Mouse (Mus musculus) layer of hippocampus, adult 18-20 months (tissue): ENCODE data around the gene Cfap73. TPM values are rescaled to one million over a fixed set of nuclear protein-coding genes. Genes with fewer than 3 reads are reported as not detected.
A peak's percentile ranks its signal among the peaks of the same experiment; 100 is the strongest.

ENCODE experiments used
- DNase-seq, 2 experiments: peaks; one replicate each; pipeline ENCODE4 v3.0.0; 2022; ENCODE audit warnings: low spot score in 2 of 2
- total RNA-seq, 2 experiments: library from RNA; stranded (reverse); gene quantifications; 2 replicates each; pipeline ENCODE4 v1.2.3; 2021

The Cfap73 gene
- total RNA-seq, 2 experiments from 2014 or later: 0.61 to 0.82 TPM

DNA sequence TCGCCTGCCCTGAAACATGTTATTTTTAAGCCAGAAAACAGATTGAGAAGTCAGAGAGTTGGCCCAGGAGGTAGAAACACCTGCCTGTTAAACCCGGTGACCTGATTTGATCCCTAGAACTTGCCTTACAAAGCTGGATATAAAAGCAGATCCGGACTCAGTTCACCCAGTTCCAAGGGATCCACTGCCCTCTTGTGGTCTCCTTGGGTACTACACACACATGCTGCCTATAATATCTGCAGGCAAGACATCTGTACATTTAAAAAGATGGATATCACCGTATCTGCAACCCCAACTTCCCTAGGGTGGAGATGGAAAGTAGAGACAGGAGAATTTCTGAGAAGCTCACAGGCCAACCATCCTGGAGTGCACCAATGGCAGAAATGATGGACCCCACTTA, 18.1 kb downstream of the Cfap73 start:
- DNase-seq: no peak

DNA sequence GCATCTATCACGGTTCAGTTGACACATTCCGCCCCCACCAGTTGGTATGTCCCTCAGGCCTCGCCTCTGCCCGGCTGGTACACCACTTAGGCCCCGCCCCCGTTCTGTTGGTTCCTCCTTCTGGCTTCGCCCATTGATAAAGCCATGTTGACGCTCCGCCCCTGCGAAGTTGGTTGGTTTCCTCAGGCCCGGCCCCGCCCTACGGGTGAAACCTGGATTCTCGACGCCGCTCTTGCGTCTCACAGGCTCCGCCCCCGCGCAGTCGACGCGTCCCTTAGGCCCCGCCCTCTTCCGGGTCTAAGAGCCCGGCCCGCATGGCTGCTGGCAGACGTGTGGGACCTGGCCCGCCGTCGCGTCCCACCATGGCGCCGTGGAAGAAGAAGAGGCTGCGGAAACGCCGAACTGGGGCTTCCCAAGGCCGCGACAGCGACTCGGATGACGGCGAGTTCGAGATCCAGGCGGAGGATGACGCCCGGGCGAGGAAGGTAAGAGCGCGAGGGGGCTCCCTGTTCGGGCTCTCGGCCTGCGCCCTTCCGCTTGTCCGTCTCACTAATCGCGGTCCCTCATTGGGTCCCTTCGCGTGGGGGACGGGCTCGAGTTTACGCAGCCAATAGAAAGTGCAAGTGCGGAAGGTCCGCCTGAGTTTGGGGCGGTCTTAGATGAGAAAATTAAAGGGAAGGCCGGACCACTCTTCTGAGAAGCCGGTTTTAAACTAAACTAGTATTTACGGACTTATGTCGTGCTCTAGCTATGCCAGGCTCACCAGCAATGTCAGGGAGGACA, 21.0 kb downstream of the Cfap73 start:
- DNase-seq: peak; percentile 100

DNA sequence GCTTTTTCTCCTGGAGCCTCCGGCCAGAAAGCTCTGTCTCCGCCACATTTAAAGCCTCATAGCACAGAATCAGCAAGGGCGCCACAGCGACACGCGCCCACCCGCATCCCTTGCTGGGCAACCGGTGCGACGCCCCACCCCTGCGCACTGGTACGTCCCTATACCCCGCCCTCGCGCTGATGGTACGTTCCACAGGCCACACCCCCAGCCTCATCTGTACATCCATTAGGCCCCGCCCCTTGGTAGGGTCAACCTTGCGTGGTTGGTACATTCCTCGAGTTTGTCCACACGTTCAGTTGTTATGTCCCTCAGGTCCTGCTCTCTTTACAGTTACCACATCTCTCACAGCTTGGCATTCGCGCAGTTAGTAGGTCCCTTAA, 21.6 kb downstream of the Cfap73 start, which contains the start of the genes Rita1 and Ddx54:
Gene Rita1 (minus strand): TSS at position 148 of the 380 bp plus-strand sequence.
Gene Ddx54 (plus strand): TSS at position 298 of the 380 bp plus-strand sequence.
- peak; percentile 98 to 100 for DNase-seq

DNA sequence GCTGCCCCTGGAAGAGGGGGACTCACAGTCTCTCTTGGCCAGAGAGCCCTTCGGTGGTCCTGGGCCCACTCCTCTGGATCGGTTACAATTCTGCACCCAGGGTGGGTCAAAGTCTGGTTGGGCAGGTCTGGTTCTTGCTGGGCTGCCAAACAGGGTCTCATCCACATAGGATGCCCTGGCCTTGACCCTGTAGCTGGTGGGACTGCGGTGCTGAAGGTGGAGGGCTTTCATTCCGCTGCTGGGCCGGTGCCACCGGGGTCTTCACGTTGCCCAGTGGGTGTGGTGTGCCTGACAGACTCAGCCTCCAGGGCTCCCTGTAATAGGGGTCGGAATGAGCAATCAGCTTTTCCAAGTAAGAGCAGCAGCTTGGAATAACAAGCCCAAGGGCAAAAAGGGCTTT, 22.6 kb downstream of the Cfap73 start:
- DNase-seq: no peak

DNA sequence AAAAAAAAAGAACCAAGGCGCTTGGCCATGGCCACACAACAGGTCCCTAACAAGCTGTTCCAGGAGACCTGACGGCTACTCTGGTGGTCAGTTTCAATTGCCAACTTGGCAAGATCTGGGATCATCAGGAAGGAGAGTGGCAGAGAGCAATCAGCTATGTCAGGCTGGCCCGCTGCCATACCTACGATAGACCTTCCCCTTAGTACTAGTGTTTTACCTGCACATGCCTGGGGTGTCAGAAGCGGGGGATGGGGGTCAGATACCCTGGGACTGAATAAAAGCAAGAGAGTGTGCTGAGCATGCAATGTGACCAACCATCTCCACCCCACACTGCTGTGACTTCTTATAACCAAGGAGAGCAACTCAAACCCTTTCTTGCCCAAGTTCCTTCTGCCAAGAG, 23.1 kb downstream of the Cfap73 start:
- no peak for DNase-seq

DNA sequence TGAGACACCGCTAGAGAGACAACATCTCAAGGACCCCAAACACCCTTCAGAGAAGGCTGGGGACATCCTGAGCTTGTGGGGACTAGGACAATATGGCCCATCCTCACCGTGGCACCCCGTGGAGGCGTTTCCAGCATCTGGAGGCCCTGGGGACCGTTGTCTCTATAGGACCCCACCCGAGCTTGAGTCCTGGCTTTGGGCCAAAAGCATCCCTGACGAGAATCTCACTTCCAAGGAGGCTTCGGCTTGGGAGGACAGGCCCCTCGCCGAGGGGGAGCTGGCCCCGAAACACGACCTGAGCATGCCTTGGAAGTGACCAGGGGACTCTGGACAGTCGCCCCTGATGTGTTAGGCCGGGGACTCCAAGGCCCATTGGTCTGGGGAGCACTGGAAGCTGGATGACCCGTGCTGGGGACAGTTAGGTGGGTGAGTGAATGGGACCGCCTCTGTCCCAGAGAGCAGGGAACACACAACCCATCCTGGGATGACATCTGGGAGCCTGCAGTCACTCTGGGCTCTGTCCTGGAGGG, 24.7 kb downstream of the Cfap73 start:
- DNase-seq: no peak

DNA sequence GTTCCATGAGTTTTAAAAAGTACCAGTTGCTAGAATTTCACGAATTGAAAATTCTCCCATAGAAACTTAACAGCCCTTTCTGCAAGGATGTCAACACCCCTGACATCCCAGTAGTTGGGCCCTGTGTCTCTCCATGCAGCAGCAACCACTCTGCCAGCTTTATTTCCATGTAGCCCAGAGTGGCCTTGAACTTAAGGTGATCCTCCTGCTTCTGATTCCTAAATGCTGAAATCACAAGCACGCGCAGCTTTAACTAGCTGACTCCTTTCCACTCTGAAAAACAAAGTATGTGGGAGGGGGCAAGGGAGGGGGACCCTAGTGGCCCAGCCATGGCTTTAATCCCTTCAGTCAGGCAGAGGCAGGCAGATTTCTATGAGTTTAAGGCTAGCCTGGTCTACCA, 26.7 kb downstream of the Cfap73 start:
- DNase-seq: no peak

DNA sequence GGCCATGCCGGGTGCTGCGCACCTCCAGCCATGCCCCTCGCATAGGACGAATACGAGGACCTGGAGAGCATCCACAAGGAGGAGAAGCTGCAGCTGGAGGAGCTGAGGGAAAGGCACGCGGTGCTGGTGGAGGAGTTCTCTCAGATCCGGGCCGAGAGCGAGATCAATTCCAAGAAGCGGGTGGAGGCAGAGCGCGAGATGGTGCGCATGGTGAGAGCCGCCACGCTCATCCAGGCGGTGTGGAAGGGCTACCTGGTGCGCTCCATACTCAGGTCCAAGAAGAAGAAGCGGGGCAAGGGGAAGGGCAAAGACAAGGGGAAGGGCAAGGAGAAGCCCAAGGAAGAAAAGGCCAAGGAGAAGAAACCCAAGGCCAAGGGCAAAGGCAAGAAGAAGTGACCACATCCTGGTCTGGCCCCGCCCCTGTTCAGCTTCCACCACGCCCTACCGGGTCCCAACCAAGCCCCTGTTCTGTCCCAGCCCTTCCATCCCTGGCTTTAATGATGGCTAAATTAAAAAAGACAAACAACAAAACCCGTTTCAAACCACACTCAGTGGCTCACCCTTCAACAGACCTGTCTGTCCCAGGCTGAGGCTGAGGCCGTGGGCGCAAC, 27.3 kb downstream of the Cfap73 start:
- DNase-seq: no peak

DNA sequence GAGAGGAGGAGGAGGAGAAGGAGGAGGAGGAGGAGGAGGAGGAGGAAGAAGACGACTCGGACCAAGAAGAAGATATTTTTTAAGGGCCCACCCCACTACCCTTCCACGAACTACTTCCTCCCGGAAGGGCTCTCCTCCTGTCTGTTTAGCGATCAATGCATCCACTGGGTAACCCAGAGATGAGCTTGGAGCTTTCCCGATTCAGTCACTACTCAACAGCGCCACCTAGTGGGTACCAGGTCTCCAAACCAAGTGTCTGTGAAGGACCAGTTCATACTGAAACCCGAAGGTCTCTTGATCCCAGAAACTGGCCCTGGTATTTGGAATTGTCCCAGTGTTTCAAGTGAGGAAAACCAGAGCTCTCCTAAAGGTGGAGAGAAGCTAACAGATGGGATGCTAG, 28.3 kb downstream of the Cfap73 start:
- DNase-seq: peak; percentile 84 to 95

DNA sequence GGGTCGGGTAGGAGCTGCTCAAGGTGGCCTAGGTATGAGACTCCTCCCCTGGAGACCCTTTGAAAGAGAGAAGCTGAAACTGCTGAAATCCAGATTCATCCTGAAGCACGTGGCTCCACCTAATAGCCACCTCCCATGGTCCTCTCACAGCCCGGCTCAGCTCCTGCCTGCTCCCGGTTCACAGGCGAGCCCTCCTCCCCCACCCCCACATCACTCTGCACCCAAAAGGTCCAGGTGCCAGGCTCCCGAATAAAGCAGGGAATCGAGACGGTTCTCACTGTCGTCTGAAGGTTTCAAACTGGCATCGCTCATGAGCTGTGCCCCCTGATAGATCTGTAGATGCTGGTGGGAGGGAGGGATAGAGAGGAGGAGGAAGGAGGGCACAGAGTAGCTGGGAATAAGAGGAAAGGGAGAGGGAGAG, 28.8 kb downstream of the Cfap73 start:
- no peak for DNase-seq

DNA sequence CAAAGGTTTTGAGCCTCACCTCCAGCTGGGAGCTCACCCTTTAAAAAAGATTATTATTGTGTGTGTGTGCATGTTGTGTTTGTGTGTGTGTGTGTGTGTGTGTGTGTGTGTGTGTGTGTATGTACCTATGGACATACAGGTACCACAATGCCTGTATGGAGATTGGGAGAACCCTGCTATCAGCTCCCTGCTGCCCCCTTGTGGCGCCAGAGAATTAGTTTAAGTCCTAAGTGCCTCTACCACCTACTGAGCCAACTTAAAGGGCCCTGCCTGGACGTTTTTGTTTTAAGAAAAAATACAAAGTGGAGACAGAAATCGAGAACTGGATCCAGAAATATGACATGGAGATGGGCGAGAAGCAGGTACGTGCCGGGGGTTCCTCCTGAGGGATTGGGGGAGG, 29.2 kb downstream of the Cfap73 start:
- DNase-seq: peak in 1 of 2 experiments; percentile 87

DNA sequence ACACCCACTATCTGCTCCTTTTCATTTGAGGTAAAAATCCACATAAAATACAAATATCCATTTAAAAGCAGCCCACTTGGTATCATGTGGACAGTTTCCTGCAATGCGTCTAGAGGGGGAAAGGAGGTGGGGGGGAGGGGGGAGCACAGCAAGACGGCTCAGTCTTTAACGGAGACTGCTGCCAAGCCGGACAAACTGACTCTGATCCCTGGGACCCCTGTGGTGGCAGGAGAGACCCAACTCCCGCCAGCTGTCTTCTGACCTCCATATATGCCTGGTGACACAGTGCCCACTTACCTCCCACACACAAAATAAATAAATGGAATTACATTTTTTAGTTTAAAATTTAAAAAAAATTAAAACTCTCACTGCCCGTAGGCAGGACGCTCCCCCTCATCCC, 30.5 kb downstream of the Cfap73 start:
- DNase-seq: no peak

DNA sequence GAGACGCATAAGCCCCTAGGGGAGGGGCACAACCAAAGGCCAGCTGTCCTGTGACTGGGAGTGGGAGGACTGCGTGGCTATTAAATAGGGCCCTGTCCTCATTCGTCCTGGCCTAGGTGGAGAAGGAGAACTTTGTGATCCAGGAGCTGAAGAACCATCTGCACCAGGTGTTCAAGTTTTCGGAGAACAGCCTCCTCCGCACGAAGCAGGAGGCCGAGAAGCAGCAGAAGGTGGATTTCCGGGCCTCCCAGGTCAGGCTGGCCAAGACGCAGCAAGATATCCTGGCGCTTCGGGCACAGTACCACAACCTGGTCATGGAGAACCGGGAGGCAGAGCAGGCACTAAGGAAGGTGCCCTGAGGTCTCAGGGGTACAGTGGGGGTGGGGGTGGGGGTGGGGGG, 31.8 kb downstream of the Cfap73 start:
- no peak for DNase-seq

DNA sequence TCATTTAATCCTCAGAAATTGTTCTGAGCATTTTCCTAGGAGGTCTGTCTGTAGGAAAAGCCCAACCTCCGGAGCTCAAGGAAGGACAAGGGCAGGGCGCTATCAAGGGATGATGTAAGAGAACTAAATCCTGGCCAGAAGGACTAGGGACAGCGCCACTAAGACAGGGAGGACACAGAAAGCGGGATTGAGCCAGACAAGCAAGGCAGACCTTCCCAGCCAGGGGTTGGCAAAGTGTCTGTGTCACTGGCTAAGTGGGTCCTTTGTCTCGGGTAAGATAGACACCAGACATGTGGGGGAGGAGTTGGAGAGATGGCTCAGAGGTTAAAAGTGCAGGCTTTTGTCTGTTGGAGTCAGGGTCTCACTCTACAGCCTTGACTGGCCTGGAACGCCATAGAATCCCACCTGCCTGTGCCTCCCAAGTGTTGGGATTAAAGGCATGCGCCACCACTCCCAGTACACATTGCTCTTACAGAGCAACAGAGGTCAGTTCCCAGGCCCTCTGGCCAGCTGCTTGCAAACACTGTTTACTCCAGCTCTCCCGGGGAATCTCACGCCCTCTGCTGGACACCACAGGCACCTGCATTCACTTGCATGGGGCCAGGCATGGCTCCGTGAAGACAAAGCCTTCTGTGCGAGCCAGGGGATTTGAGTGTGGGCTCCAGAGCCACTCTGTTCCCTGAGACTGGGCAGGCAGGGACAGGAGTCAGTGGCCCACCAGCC, 32.9 kb downstream of the Cfap73 start:
- DNase-seq: no peak

DNA sequence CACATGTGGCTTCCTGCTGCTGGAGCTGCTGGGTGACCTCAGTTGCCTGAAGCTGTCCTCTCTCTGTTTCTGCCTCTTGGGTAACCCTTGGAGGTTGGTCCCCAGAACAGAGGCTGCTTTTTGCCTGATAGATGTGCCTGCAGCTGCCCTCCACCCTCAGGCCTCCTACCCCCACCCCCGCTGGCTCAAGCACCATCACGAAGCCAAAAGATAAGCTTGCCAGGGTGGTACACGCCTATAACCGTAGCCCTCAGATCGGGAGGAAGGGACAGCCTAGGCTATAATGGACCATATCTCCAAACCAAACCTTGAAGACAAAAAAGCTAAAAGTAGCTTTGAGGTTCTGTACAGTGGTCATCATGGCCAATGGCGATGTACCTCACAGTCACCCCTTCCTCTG, 34.4 kb downstream of the Cfap73 start:
- no peak for DNase-seq

DNA sequence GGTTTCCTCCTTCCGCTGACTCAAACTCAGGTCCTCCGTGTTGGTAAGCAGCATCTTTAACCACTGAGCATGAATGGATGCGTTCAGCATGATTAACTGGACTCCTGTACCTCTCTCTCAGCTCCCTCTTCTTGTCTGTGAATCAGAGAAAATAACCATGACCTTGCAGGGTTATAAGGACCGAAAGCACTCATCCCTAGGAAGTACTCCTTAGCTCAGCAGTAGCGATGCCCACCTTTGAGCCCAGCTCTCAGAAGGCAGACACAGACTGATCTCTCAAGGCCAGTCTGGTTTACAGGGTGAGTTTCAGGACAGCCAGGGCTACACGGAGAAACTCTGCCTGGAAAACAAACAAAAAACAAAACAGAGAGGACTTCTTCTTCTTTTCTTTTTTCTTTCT, 39.5 kb downstream of the Cfap73 start:
- DNase-seq: no peak

DNA sequence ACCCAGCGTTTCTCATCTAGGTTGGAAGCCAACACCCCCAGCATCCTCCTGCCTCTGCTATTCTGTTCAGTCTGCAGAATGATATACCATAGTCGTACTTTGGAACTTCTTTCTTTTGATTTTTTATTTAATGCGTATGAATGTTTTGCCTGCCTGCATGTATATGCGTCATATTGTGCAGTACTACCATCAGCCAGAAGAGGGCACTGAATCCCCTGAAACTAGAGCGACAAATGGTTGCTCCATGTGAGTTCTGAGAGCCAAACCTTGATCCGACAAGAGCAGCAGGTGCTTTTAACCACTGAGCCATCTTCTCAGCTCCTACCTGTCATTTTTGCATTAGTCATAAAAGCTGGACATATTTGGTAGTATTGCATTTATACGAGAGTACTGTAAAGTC, 41.9 kb downstream of the Cfap73 start:
- DNase-seq: no peak

DNA sequence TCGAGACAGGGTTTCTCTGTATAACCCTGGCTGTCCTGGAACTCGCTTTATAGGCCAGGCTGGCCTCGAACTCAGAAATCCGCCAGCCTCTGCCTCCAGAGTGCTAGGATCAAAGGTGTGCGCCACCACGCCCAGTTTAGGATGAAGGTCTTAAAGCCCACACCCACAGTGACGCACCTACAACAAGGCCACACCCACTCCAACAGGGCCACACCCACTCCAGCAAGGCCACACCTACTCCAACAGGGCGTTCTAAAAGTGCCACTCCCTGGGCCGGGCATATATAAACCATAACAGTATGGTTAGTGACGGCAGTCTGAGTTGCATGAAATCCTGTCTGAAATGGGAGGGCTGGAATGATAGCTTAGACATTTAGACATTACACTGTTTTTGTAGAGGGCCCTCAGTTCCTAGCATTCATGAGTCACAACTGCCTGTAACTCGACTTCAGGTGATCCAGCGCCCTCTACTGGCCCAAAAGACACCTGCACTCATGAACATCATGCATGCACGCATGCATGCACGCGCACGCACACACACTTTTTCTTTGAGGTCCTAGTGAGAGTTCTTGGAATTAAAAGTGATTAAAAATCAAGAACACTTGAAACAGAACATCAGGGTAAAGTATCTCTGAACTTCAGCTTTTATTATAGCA, 43.6 kb downstream of the Cfap73 start:
- DNase-seq: no peak

DNA sequence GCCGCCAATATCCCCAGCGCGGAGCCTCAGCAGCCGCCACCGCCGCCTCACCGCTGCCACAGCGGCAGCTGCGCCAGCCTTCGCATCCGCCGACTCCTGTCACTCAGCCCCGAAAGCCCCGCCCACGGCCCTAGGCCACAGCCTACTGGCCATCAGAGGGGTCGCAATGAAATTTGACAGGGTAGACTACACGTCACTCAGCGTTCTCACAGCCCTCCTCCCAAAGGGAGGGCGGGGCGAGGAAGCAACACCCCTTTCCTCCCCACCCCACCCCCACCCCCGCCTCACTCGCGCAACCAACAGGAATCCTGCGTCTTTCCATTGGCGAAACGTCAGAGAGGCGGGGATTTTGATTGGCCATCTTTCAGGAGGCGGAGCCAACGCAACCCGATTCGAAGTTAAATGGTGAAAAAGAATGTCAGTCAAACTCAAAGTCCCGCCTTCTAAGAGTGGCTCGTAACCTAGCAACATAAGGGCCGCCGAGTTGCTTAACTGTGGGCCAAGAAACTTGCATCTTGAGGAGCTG, 45.4 kb downstream of the Cfap73 start, which contains the start of the genes Tpcn1 and Iqcd:
Gene Tpcn1 (minus strand): TSS at position 105 of the 526 bp plus-strand sequence.
Gene Iqcd (plus strand): TSS at position 448 of the 526 bp plus-strand sequence.
- DNase-seq: peak; percentile 98 to 99

DNA sequence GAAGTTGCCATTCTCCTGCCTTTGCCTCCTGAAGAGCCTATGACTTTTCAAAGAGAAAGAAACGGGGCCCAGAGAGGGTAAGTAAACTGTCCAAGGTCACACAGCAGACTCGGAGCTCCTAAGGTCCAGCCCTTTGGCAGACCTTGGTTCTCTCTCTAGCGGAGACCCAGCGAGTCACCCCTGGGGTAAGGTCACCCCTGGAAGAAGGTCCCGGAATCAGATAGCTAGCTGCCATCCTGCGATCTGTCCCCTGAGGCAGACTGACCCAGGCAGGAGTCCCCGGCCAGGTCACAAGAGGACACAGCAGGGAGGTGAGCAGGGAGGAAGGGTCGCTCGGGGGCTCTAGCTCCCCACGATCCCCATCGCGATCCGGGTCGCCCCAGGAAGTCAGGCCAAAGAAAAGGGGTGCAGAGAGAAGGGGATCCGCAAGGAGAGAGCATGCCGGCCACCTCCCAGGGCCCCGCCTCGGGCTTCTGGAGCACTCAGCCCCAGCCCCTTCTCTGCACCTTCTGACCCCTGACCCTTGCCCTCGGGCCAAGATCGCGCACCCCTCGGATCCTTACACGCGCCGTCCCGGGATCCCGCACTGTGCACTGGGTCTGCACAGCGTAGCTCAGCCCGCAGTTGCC, 46.0 kb downstream of the Cfap73 start:
- no peak for DNase-seq

DNA sequence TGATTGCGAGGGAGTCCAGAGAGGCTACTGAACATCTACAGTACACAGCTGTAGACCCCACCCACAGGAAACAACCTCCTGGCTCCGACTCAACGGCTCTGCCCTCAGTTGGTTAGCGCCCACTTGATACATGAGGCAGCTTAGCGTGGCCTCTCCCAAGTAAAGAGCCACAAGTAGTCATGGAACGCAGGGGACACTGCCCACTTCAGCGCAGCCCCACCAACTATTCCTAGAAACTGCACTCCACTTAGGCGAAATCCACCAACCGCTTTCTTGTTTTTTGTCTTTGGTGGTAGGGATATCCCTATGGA, 46.5 kb downstream of the Cfap73 start:
- DNase-seq: no peak
